Mouse (Mus musculus): ENCODE data around the gene Lsm11. TPM values are rescaled to one million over a fixed set of nuclear protein-coding genes. Genes with fewer than 3 reads are reported as not detected.
"Not testable (repeated sequence)": the region's sequence is repeated elsewhere in the genome, so short reads cannot be mapped to it uniquely, and the experiment has no call there.

Gene Lsm11
- total RNA-seq, 2 experiments from 2014 or later = 153 to 154 TPM

- no peak for DNase-seq (ENCODE audit: low spot score in 2 of 2)
Observed at GRCm38 (mm10) chr11:45885606-45886230, 59.0 kb downstream of the Lsm11 start.

- no peak for DNase-seq (ENCODE audit: low spot score in 2 of 2)
Observed at GRCm38 (mm10) chr11:45884029-45884428, 60.7 kb downstream of the Lsm11 start.

GRCm38 (mm10) chr11:45883270-45883931, 61.3 kb downstream of the Lsm11 start:
- DNase-seq (ENCODE audit: low spot score in 2 of 2) = no peak

GRCm38 (mm10) chr11:45881683-45882068, 63.1 kb downstream of the Lsm11 start:
- DNase-seq (ENCODE audit: low spot score in 2 of 2) = no peak

GRCm38 (mm10) chr11:45881026-45881682, 63.6 kb downstream of the Lsm11 start:
- peak; percentile 41 to 57 for DNase-seq (ENCODE audit: low spot score in 2 of 2)

- not testable (repeated sequence) for DNase-seq (ENCODE audit: low spot score in 2 of 2)
Observed at GRCm38 (mm10) chr11:45879366-45879765, 65.4 kb downstream of the Lsm11 start.

Other genes with a start within 250 kb of the Lsm11 start
- gene Clint1, start 92.9 kb downstream of the Lsm11 start, total RNA-seq (2021) = 10 to 100 TPM; 39.7 to 46.6 TPM
- 10 to 100 TPM; 12.9 to 13.5 TPM for gene Thg1l, start 10.6 kb upstream of the Lsm11 start, total RNA-seq (2021)
- gene Sox30, start 35.4 kb upstream of the Lsm11 start, total RNA-seq (2021) = under 1 TPM; 0.18 to 0.29 TPM
- 1 to 10 TPM; 3.6 to 3.7 TPM for gene Gm12166, start 107.4 kb upstream of the Lsm11 start, total RNA-seq (2021)
- gene Adam19, start 111.1 kb upstream of the Lsm11 start, total RNA-seq (2021) = 10 to 100 TPM; 34.4 to 36.0 TPM
- under 1 TPM; 0.58 to 0.59 TPM for gene Nipal4, start 221.6 kb upstream of the Lsm11 start, total RNA-seq (2021)

Data from layer of hippocampus, postnatal 10 days (tissue).